Mouse (Mus musculus) hindbrain, embryonic 12.5 days (tissue): ENCODE measurements around the gene Ndufs2. TPM values are rescaled to one million over a fixed set of nuclear protein-coding genes. Genes with fewer than 3 reads are reported as not detected.

ENCODE experiments used
- polyA plus RNA-seq: library from polyadenylated mRNA; unstranded; fragments of >200 nt; fragmentation: Nextera tagmentation; extraction: Ambion mirVana; gene quantifications from 2 replicates; pipeline ENCODE4 v1.2.1, GENCODE M21; 2016

Ndufs2 gene
- polyA plus RNA-seq, 1 experiment from 2014 or later, result 209 TPM

Other genes with a start within 250 kb of the Ndufs2 start
- 0.25 and 0.45 TPM in 2 replicates for gene Fcgr4, start 232.5 kb downstream of the Ndufs2 start, polyA plus RNA-seq
- gene Fcgr3, start 186.5 kb downstream of the Ndufs2 start, polyA plus RNA-seq, result 7.2 and 9.1 TPM in 2 replicates
- 9.8 and 14.1 TPM in 2 replicates for gene Cfap126, start 137.5 kb downstream of the Ndufs2 start, polyA plus RNA-seq
- 214 and 218 TPM in 2 replicates for gene Sdhc, start 100.8 kb downstream of the Ndufs2 start, polyA plus RNA-seq
- 2.4 and 4.2 TPM in 2 replicates for gene Mpz, start 100.7 kb downstream of the Ndufs2 start, polyA plus RNA-seq
- 22.8 and 28.7 TPM in 2 replicates for gene Pcp4l1, start 55.1 kb downstream of the Ndufs2 start, polyA plus RNA-seq
- gene Nr1i3, start 37.4 kb downstream of the Ndufs2 start, polyA plus RNA-seq, result 0.15 and 0.39 TPM in 2 replicates
- gene Tomm40l, start 28.9 kb downstream of the Ndufs2 start, polyA plus RNA-seq, result 28.1 and 31.9 TPM in 2 replicates
- 2.7 and 4.2 TPM in 2 replicates for gene Apoa2, start 26.3 kb downstream of the Ndufs2 start, polyA plus RNA-seq
- 22.1 and 24.1 TPM in 2 replicates for gene Fcer1g, start 17.0 kb downstream of the Ndufs2 start, polyA plus RNA-seq
- 8.5 and 10.6 TPM in 2 replicates for gene Adamts4, start 967 bp downstream of the Ndufs2 start, polyA plus RNA-seq
- 83.6 and 85.6 TPM in 2 replicates for gene B4galt3, start 18.9 kb upstream of the Ndufs2 start, polyA plus RNA-seq
- gene Ppox, start 29.8 kb upstream of the Ndufs2 start, polyA plus RNA-seq, result 60.5 and 60.9 TPM in 2 replicates
- gene Usp21, start 36.6 kb upstream of the Ndufs2 start, polyA plus RNA-seq, result 114 and 117 TPM in 2 replicates
- gene Ufc1, start 43.6 kb upstream of the Ndufs2 start, polyA plus RNA-seq, result 106 and 108 TPM in 2 replicates
- gene Dedd, start 77.8 kb upstream of the Ndufs2 start, polyA plus RNA-seq, result 54.6 and 58.9 TPM in 2 replicates
- 47.4 and 48.1 TPM in 2 replicates for gene Nit1, start 94.3 kb upstream of the Ndufs2 start, polyA plus RNA-seq
- 134 and 149 TPM in 2 replicates for gene Pfdn2, start 94.3 kb upstream of the Ndufs2 start, polyA plus RNA-seq
- gene Klhdc9, start 109.4 kb upstream of the Ndufs2 start, polyA plus RNA-seq, result 2.0 and 3.6 TPM in 2 replicates
- 1.6 and 1.7 TPM in 2 replicates for gene Nectin4, start 118.7 kb upstream of the Ndufs2 start, polyA plus RNA-seq
- gene Arhgap30, start 137.6 kb upstream of the Ndufs2 start, polyA plus RNA-seq, result 0.83 and 0.98 TPM in 2 replicates
- 175 and 182 TPM in 2 replicates for gene Usf1, start 159.9 kb upstream of the Ndufs2 start, polyA plus RNA-seq
- gene Tstd1, start 167.5 kb upstream of the Ndufs2 start, polyA plus RNA-seq, result 8.1 and 9.4 TPM in 2 replicates
- 14.5 and 18.6 TPM in 2 replicates for gene F11r, start 186.1 kb upstream of the Ndufs2 start, polyA plus RNA-seq